Mouse (Mus musculus) forebrain, postnatal 0 days (tissue): Measurements from ENCODE around the gene Tmem192. TPM values are rescaled to one million over a fixed set of nuclear protein-coding genes. Genes with fewer than 3 reads are reported as not detected.

Source experiments
- ATAC-seq: fragments of 200-750 bp; cut with Nextera tagmentation; 2 replicates; pipeline ENCODE4 v1.8.0; 2017; ENCODE audit warnings: mild to moderate bottlenecking, moderate library complexity
- DNase-seq: peaks from one replicate; pipeline ENCODE4 v3.0.0-alpha.2; 2015
- H3K27ac ChIP-seq: fragments of 300-500 bp; sonication (generic); 2 replicates; pipeline ENCODE4 v1.5.1; 2014; ENCODE audit warnings: low read depth, mild to moderate bottlenecking, antibody characterized with exemption, low read length, moderate library complexity, mixed read lengths
- H3K27me3 ChIP-seq: fragments of 300-500 bp; sonication (generic); 2 replicates; pipeline ENCODE4 v1.6.1; 2014; ENCODE audit warnings: mild to moderate bottlenecking, low read length, mixed read lengths; ENCODE audit not compliant: insufficient read depth
- H3K36me3 ChIP-seq: fragments of 300-500 bp; sonication (generic); 2 replicates; pipeline ENCODE4 v1.6.1; 2014; ENCODE audit warnings: mild to moderate bottlenecking, moderate library complexity; ENCODE audit not compliant: insufficient read depth
- H3K4me1 ChIP-seq: fragments of 300-500 bp; sonication (generic); 2 replicates; pipeline ENCODE4 v1.6.1; 2014; ENCODE audit warnings: antibody characterized with exemption; ENCODE audit not compliant: insufficient read depth
- H3K4me2 ChIP-seq: fragments of 300-500 bp; sonication (generic); 2 replicates; pipeline ENCODE4 v1.6.1; 2014; ENCODE audit warnings: low read depth, mild to moderate bottlenecking, moderate library complexity
- H3K4me3 ChIP-seq: fragments of 300-500 bp; sonication (generic); 2 replicates; pipeline ENCODE4 v1.5.1; 2014; ENCODE audit warnings: low read depth, low read length, mixed read lengths
- H3K9ac ChIP-seq: fragments of 300-500 bp; sonication (generic); 2 replicates; pipeline ENCODE4 v1.6.1; 2014; ENCODE audit warnings: mild to moderate bottlenecking
- H3K9me3 ChIP-seq: fragments of 300-500 bp; sonication (generic); 2 replicates; pipeline ENCODE4 v1.6.1; 2016; ENCODE audit warnings: low read length
- CTCF ChIP-seq: sonication (generic); IDR thresholded peaks from 2 replicates; pipeline ENCODE4 v1.5.1; 2016; ENCODE audit warnings: antibody characterized with exemption, control low read depth, low read depth
- WGBS: fragments of 180-500 bp; shearing (Covaris S2); extraction: QIAGEN DNeasy Blood & Tissue Kit; methylation state at CpG from one replicate; pipeline ENCODE4 v1.1.7; 2014; 5-methylcytosine and 5-hydroxymethylcytosine counted together
- polyA plus RNA-seq: library from polyadenylated mRNA; unstranded; fragments of >200 nt; fragmentation: Nextera tagmentation; extraction: Ambion mirVana; gene quantifications from 2 replicates; pipeline ENCODE4 v1.2.1, GENCODE M21; 2015
- total RNA-seq: library from RNA; depleted of rRNA; stranded (reverse); fragments of >200 nt; gene quantifications from 2 replicates; pipeline ENCODE4 v1.2.3, GENCODE M21; 2014

Gene Tmem192
- total and polyA plus RNA-seq, 2 experiments from 2014 or later: 14.5 to 35.9 TPM

GRCm38 (mm10) chr8:64942946-64943345 is 4.0 kb upstream of the Tmem192 start:
- H3K4me3 ChIP-seq: no peak overlapping the region
- 24% methylated on average over 5 of the region's 5 CpGs for WGBS
- no peaks in the 10 kb centered on the region for H3K9me3 ChIP-seq
- no peaks in the 10 kb centered on the region for H3K4me1 ChIP-seq
- no peaks in the 10 kb centered on the region for H3K27me3 ChIP-seq
- DNase-seq: no peak
- no peaks in the 10 kb centered on the region for H3K36me3 ChIP-seq
- H3K4me2 ChIP-seq: no peak overlapping the region
- no peak for TF ChIP-seq CTCF
- no peak for ATAC-seq
- H3K27ac ChIP-seq: no peak overlapping the region
- H3K9ac ChIP-seq: no peak overlapping the region

GRCm38 (mm10) chr8:64944831-64945230 is 2.2 kb upstream of the Tmem192 start:
- Histone ChIP-seq H3K36me3 (no peaks in the 10 kb centered on the region), H3K27ac (no peak overlapping the region), H3K4me2 (no peak overlapping the region), H3K9ac (no peak overlapping the region), H3K4me3 (no peak overlapping the region), H3K9me3 (no peaks in the 10 kb centered on the region), H3K4me1 (no peaks in the 10 kb centered on the region), H3K27me3 (no peaks in the 10 kb centered on the region)
- ATAC-seq (no peak), DNase-seq (peak; percentile 23)
- WGBS: 27% methylated on average over 5 of the region's 5 CpGs
- TF ChIP-seq CTCF: peak; percentile 70

- no peak for DNase-seq
- Histone ChIP-seq H3K27me3 (no peaks in the 10 kb centered on the region), H3K27ac (no peak overlapping the region), H3K4me1 (no peaks in the 10 kb centered on the region), H3K9ac (no peak overlapping the region), H3K9me3 (no peaks in the 10 kb centered on the region), H3K36me3 (no peaks in the 10 kb centered on the region), H3K4me2 (no peak overlapping the region), H3K4me3 (no peak overlapping the region)
- TF ChIP-seq CTCF: no peak
- 84% methylated on average over 7 of the region's 7 CpGs for WGBS
- no peak for ATAC-seq
Measured at GRCm38 (mm10) chr8:64945606-64946005, 1.4 kb upstream of the Tmem192 start.

GRCm38 (mm10) chr8:64946441-64946819 is 555 bp upstream of the Tmem192 start:
- Histone ChIP-seq H3K27ac (no peak overlapping the region), H3K9me3 (no peaks in the 10 kb centered on the region), H3K36me3 (no peaks in the 10 kb centered on the region), H3K4me1 (no peaks in the 10 kb centered on the region), H3K4me3 (peak overlapping the region; percentile 95; the same call in 1 of the 2 replicates), H3K4me2 (peak overlapping the region; percentile 54), H3K27me3 (no peaks in the 10 kb centered on the region), H3K9ac (no peak overlapping the region)
- no peak for TF ChIP-seq CTCF
- 53% methylated on average over 8 of the region's 8 CpGs for WGBS
- no peak for DNase-seq
- no peak for ATAC-seq

GRCm38 (mm10) chr8:64947698-64948034 is 681 bp downstream of the Tmem192 start:
- peak overlapping the region; percentile 54 for H3K4me2 ChIP-seq
- WGBS: 8% methylated on average over 10 of the region's 10 CpGs
- no peaks in the 10 kb centered on the region for H3K4me1 ChIP-seq
- peak overlapping the region; percentile 95 for H3K4me3 ChIP-seq
- no peaks in the 10 kb centered on the region for H3K9me3 ChIP-seq
- no peak for TF ChIP-seq CTCF
- H3K27me3 ChIP-seq: no peaks in the 10 kb centered on the region
- ATAC-seq (no peak), DNase-seq (no peak)
- H3K9ac ChIP-seq: peak overlapping the region; percentile 71
- H3K36me3 ChIP-seq: no peaks in the 10 kb centered on the region
- H3K27ac ChIP-seq: peak overlapping the region; percentile 90

GRCm38 (mm10) chr8:64948371-64948770 is 1.4 kb downstream of the Tmem192 start:
- Histone ChIP-seq H3K4me3 (no peak overlapping the region), H3K9me3 (no peaks in the 10 kb centered on the region), H3K27ac (no peak overlapping the region), H3K36me3 (no peaks in the 10 kb centered on the region), H3K27me3 (no peaks in the 10 kb centered on the region), H3K4me1 (no peaks in the 10 kb centered on the region), H3K4me2 (peak overlapping the region; percentile 54; the same call in 1 of the 2 replicates), H3K9ac (no peak overlapping the region)
- no peak for TF ChIP-seq CTCF
- no peak for DNase-seq
- 76% methylated on average over 1 of the region's 1 CpGs for WGBS
- ATAC-seq: no peak

GRCm38 (mm10) chr8:64952101-64952500 is 5.1 kb downstream of the Tmem192 start:
- 34% methylated on average over 6 of the region's 6 CpGs for WGBS
- TF ChIP-seq CTCF: no peak
- no peak for DNase-seq
- Histone ChIP-seq H3K9me3 (no peaks in the 10 kb centered on the region), H3K9ac (no peak overlapping the region), H3K27ac (no peak overlapping the region), H3K27me3 (no peaks in the 10 kb centered on the region), H3K4me3 (no peak overlapping the region), H3K36me3 (0 out of 2 replicates have a peak, but pooled peaks cover 7% of the 10 kb centered on the region), H3K4me1 (no peaks in the 10 kb centered on the region), H3K4me2 (no peak overlapping the region)
- no peak for ATAC-seq

- Histone ChIP-seq H3K36me3 (peaks cover 10% of the 10 kb centered on the region; the same call in 1 of the 2 replicates), H3K27me3 (no peaks in the 10 kb centered on the region), H3K9ac (no peak overlapping the region), H3K9me3 (no peaks in the 10 kb centered on the region), H3K4me2 (no peak overlapping the region), H3K4me3 (no peak overlapping the region), H3K27ac (no peak overlapping the region), H3K4me1 (no peaks in the 10 kb centered on the region)
- no peak for DNase-seq
- no peak for ATAC-seq
- no peak for TF ChIP-seq CTCF
- WGBS: 89% methylated on average over 9 of the region's 9 CpGs
Measured at GRCm38 (mm10) chr8:64959025-64959424, 12.0 kb downstream of the Tmem192 start.
